Mouse (Mus musculus): ENCODE results near the gene Drd2. TPM values are rescaled to one million over a fixed set of nuclear protein-coding genes. Genes with fewer than 3 reads are reported as not detected.
A peak's percentile ranks its signal among the peaks of the same experiment; 100 is the strongest.

Gene Drd2
- 1 to 10 TPM in 1 of 2 experiments, under 1 TPM in 1; 0.81 to 1.1 TPM for total RNA-seq (2021)

DNA sequence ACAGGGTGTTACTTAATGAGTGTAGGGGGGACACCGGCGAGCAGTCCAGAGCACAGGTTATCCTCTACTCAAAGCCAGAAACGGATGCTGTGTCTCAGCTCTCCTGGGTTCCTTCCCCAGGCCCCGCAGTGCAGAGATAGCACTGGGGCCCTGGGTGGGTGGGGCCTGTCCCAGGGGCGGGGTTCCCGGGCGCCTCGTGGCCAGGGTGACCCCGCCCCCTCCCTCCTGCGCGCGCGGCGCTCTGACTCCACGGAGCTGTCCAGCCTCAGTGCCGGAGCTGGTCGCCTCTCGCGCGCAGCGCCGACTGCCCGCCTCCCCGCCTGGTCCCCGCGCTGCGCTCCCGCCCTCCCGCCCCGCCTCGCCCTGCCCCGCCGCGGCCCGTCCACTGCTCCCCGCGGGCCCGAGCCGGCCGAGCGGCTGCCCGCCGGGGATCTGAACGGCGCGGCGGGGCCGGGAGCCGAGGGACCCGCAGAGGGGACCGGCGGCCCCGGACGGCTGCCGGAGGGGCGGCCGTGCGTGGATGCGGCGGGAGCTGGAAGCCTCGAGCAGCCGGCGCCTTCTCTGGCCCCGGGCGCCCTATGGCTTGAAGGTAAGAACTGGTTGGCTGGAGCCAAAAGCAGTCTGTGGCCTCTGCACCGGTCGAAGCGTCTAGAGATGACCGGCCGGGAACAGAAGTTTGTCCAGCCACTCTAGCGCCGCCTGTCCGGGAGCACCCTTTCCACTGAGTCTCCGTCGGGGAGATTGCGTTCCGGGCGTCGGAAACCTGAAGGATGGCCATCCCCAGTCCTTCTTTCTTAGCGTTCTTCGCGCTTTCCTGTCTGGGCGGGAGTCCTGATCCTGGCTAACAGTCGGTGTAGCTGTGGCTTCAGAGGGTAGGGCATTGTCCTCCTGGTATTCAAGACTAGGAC, at the start of gene Drd2:
TSS of gene Drd2 (plus strand) at position 492 of the 908 bp plus-strand sequence.
- no peak for DNase-seq
- intact Hi-C loops (cut with DNase I): no loop called here

DNA sequence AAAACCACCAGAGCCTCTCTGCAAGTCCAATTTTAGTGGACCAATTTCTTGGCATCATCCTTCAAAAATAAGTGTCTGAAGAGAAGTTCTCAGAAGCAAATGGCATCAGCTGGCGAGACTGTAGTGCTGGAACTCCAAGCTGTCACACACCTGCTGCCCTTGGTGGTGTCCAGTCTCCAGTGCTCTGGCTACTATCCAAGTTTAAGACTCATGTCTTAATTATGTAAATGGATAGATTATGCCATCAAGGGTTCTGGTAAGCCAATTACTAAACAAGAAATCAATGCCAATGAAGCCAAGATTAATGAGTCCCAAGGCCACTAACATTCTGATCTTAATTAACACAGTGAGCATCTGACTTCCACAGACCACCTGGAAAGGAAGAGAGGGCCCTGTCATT, 45.3 kb upstream of the Drd2 start:
- intact Hi-C loops (cut with DNase I): no loop called here
- DNase-seq: no peak

DNA sequence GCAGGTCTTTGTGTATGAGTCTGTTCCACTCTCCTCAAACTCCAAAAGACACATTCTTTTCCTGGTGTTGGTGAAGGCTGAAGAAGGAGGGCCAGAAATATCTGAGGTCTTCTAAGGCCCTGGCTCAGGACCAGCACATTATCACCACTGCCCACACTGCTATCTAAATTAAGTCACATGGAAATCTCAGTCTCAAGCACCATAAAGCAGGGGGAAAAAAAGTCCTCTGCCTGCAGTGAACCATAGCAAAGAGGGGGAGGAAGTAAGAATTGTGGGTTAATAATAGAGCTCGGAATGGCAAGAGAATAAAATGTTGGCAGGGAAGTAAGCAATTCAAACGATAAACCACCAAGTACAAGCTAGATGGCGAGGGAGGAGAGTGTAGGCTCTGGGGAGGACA, 32.9 kb upstream of the Drd2 start:
- peak in 1 of 2 experiments; percentile 14 for DNase-seq
- intact Hi-C loops (cut with DNase I): no loop called here

DNA sequence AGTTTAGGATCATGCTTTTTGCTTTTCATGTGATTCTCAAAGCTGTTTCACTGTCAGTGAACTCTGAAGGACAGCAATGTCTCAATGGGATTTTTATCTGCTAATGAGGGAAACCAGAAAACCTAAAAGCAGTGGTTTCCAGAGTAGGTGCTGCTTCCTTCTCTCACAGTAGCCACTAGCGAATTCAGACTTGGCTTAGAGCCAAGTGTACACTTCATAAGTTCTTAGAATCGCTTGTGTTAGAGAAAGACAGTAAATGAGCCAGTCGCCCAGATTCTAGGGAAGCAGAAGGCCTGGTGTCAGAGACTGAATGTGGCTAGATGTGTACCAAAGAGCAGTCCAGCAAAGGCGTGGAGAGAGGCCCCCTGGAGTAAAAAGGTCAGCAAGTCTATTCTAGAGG, 29.6 kb upstream of the Drd2 start:
- intact Hi-C loops (cut with DNase I): no loop called here
- peak in 1 of 2 experiments; percentile 2 for DNase-seq

DNA sequence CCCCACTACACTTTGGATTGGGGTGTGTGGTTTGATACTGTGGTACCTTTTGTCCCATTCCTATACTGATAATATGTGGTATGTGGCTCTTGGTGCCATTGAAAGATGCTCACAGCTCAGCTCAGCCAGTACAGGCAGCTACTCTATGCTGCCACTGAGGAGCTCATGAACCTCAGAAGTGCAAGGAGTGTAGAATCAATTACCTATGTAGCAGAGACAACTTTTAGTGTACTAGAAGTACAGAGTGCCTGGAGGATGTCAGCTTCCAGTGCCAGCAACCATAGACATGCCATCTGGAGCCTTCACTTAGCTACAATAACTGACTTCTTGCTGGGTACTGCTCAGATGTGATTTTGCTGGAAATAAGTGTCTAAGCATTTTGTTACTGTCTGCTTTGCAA, 21.8 kb upstream of the Drd2 start:
- intact Hi-C loops (cut with DNase I): no loop called here
- no peak for DNase-seq

DNA sequence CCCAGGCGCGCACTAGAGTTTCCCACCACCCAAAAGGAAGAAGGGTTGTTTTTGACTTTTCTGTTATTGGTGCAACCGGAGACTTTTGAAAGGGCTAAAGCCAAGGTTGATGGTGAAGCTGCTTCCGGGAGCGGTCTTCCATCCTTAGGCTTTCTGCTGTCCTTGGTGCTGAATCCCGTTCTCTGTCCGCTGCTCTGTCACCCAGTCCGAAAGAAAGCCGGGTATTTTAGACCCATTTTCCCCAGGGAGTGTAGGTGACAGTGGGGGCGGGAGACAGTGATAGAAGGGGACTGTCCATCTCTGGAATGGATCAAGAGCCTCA, 578 bp downstream of the Drd2 start:
- DNase-seq: peak; percentile 7 to 25

DNA sequence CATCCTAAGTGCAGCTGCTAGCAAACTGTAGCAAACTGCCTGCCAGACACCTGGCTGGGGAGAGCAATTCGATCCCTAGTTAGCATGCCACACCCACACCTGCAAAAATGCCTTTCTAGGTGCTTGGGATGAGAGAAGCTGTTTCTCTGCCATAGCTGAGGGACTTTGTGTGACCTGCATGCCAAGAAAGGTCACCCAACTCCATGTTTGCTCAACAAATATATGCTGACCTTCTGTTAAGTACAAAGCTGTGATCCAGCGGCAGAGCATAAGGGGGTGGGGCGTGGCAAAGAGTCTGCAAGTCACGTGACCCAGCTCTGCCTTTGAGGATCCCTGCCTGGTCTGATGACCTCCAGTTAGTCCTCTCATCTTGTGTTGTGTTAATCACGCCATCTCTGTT, 25.3 kb downstream of the Drd2 start:
- intact Hi-C loops (cut with DNase I): no loop called here
- DNase-seq: no peak

More for the DNA sequence above, 578 bp downstream of the Drd2 start:
- intact Hi-C loops (cut with DNase I): no loop called here

DNA sequence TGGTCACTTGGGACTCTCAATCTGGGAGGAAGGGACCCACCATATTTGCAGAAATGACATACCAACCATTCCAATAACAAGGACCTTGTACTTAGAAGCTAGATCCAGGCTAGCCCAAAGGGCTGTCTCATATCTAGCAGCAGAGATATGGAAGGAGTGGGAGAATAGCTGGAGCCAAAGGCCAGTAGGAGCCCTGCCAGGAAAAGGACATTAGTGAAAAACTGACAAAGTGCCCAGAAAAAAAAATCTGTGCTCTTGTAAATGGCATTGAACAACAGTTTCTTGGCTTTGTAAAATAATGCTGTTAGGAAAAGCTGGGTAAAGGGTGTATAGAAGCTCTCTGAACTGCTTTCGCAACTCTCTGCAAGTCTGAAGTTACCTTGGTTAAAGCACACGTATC, 33.5 kb downstream of the Drd2 start:
- intact Hi-C loops (cut with DNase I): no loop called here
- DNase-seq: no peak

DNA sequence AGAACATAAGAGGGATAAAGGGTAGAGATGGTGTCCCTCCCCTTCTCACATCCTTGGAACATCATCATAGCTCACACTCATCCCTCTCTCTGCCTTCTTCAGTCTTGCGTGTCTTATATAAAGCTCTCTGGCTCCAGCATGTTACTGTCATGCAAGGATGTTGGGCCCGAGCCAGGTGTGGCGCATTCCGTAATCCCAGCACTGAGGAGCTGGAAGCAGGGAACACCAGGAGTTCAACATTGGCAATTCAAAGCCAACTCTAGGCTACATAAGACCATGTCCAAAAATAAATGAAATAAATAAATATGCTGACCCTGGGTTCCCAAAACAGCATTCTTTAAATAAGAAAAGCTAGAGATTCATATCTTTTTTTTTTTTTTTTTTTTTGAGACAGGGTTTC, 39.5 kb downstream of the Drd2 start:
- intact Hi-C loops (cut with DNase I): no loop called here
- DNase-seq: no peak

DNA sequence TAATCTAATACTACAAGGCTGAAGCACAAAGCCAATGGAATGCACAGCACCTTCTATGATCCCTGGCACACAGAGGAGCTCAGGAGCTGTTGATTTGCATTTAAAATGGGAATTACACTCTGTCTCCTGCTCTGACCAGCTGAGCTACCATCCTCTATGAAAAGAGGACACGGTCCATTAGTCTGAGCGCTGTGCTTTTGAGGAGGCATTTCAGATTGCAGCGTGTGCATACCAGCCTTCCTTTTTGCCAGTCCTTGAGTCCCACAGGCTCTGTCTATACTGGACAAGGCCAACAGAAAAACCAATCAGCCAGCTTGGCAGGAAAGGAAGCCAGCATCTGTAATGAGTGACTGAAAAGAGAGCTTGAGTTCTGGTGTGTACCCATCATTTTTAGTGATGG, 43.6 kb downstream of the Drd2 start:
- DNase-seq: no peak
- intact Hi-C loops (cut with DNase I): no loop called here

DNA sequence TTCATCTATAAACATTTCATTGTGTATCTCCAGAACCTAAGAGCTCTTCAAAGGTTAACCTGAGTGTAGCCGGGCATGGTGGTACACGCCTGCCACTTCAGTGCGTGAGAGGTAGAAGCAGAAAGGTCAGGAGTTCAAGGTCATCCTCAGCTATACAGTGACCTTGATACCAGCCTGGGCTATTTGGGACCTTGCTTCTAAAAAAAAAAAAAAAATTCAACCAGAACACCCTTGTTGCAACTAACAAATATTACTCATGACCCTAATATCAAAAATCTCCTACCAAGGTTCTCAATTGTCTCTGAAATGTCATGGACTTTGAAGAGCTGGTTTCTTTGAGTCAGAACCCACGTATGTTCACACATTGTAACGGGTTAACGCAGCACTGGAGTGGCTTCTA, 44.4 kb downstream of the Drd2 start:
- no peak for DNase-seq
- intact Hi-C loops (cut with DNase I): no loop called here

DNA sequence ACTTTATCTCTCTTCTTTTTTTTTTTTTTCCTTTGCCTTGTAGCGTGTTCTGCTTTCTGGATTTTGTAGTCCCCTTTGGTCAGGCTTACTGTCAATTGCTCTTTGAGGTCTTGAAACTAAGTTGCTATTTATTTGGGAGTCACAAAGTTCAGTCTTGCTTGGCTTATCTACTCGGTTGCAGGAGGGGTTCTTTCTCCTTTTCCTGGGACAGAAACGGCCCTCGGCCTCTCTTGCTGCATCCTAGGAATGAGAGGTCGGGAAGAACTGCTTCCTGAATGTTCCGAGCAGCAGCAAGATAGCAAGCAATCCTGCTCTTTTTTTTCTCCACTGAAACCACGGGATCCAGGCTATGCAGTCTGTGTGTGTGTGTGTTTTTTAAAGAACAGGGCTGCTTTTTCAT, 44.9 kb downstream of the Drd2 start:
- intact Hi-C loops (cut with DNase I): no loop called here
- peak in 1 of 2 experiments; percentile 39 for DNase-seq

DNA sequence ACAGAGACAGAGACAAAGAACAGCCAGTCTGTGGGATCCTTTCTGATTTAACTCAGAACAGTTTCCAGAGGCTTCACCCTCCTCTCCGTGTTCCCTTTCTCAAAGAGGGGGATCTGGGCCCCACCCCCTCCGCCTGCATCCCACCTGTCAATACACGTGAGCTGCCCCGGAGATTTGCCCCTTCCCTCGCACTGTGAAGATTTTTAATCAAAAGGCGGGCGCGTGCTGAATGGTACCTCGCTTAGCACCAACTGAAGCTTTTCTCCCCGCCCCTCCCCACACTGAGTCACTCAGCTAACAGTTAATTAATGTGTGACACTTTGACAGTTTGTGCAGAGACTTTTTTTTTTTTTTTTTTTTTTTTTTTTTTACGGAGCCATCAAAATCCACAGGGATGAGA, 45.7 kb downstream of the Drd2 start:
- DNase-seq: no peak
- intact Hi-C loops (cut with DNase I): no loop called here

DNA sequence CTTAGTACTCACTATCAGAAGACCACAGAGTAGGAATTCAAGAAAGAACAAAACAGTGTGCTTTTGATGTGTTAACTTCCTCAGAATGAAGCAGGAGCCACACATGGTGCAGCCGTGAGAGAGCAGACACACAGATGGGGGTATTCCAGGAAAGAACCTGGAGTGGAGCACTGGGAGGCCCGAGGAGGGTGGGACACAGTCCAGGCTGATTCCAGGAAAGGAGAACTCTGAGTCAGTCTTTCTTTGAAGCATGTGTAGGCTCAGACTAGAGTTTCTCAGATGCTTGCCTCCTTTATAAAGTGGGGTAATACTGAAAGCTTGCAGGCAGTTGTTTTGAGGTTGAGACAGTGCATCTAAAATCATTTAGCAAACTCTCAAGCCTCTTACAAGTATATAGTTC, 51.8 kb downstream of the Drd2 start:
- no peak for DNase-seq
- intact Hi-C loops (cut with DNase I): no loop called here

DNA sequence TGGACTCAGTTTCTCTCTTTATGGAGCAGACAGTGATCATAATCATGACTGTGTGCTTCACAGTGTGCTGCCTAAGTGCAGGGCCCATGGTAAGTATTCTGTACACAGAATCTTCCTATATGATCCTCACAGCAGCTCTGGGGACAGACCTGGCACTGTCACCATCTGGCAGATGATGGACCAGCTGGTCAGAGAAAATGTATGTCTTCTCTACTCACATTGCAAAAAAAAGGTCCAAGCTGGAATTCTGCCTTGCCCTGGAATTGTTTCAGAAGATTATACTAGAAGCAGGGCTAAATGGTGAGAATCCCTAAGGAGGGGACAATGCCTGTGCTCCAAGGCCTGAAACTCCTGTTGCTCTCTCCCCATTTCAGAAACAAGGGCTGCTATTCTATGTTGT, 55.6 kb downstream of the Drd2 start:
- intact Hi-C loops (cut with DNase I): no loop called here

DNA sequence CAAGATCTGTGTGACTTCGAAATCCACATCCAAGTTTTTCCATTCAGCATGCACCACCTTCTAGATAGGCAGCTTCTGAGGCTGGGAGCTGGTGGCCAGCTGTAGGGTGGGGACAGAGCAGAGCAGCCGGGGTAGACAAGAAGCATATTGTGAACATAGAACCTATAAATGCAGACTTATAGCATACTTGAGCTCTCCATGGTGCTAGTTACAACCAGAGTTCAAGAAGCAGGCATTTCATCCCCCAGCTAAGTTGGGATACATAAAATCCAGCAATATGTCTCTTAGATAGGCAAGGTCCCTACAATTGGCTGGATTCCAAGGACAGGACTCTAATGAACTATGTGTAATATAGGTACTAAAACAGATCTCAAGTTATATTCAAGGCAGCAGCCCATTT, 63.3 kb downstream of the Drd2 start:
- no peak for DNase-seq
- intact Hi-C loops (cut with DNase I): no loop called here

More for the DNA sequence above, 55.6 kb downstream of the Drd2 start:
- DNase-seq: no peak

DNA sequence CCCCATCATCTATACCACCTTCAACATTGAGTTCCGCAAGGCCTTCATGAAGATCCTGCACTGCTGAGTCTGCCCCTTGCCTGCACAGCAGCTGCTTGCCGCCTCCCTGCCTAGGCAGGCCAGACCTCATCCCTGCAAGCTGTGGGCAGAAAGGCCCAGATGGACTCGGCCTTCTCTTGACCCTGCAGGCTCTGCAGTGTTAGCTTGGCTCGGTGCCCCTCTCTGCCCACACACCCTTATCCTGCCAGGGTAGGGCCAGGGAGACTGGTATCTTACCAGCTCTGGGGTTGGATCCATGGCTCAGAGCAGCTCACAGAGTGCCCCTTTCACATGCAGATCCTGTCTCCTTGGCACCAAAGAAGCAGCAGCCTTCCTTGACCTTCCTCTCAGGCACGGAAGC, 66.6 kb downstream of the Drd2 start:
- DNase-seq: no peak
- intact Hi-C loops (cut with DNase I): no loop called here

DNA sequence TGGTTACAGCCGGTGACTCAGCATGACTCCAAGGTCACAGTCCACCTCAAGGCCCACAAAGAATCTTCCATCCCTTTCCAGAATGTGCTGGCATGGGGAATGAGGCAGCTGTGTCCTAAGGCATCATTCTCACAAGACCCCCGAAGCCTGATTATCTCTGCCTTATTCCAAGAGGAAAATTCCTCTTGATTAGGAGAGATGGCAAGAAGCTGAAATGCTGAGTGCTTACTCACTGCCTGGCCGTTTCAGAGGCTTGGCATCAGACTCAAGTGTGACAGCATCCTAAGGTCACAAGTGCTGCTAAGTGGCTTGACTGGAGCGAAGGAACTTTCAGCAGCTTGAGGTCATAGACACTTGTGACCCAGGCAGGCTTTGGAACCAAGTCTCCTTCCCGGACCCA, 70.2 kb downstream of the Drd2 start:
- intact Hi-C loops (cut with DNase I): no loop called here
- DNase-seq: no peak

DNA sequence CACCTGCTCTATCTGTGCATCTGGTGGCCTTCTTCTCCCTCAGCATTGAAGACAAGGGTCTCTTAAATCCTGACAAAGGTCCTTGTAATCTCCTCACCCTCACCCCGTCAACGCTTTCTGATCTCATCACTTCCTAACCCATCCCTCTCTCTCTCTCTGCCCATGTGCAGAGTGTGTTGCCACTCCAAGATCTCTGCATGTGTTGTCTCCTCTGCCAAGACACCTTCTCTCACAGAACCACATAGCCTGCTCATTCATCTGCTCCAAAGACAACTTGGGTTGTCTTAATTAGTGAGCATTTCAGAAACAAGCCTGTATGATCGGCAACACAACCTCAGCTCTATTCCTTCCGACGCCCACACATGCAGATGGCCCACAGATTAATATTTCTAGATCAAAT, 83.4 kb downstream of the Drd2 start:
- DNase-seq: no peak
- intact Hi-C loops (cut with DNase I): no loop called here

DNA sequence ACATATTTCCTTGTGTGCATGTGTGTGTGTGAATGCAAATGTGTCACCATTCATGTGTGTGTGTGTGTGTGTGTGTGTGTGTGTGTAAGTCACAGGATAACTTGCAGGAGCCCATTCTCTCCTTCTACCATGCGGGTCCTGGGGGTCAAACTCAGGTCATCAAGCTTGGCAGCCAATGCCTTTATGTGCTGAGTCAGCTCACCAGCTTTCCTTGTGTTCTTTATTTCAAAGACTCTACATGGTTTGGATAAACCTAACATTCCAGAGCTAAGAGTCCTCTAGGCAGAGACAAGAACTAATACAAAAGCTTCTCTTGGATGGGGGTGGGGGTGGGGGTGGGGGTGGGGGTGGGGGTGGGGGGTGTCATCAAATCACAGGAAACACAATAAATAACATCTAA, 85.2 kb downstream of the Drd2 start:
- intact Hi-C loops (cut with DNase I): no loop called here
- no peak for DNase-seq

DNA sequence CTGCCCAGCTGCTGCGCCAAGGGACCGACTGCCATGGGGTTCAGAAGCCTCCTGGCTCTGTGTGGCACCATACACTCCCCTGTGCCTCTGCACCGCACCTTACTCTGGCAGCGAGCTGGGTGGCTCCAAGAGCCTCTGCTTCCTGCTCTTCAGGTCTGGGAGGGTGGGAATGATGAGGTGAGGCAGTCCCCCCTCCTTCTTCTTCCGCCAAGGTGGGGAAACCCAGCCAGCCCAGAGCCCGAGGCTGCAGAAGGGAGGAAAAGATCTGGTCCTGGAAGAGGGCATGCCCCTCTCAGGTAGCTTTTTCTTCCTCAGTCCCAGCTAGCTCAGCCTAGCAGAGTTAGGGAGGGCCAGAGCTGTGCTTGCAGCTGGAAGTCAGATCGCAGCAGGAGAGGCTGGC, 86.5 kb downstream of the Drd2 start, which contains the start of gene Ankk1:
TSS of gene Ankk1 (minus strand) at position 101 of the 400 bp plus-strand sequence.
- intact Hi-C loops (cut with DNase I): no loop called here
- no peak for DNase-seq

DNA sequence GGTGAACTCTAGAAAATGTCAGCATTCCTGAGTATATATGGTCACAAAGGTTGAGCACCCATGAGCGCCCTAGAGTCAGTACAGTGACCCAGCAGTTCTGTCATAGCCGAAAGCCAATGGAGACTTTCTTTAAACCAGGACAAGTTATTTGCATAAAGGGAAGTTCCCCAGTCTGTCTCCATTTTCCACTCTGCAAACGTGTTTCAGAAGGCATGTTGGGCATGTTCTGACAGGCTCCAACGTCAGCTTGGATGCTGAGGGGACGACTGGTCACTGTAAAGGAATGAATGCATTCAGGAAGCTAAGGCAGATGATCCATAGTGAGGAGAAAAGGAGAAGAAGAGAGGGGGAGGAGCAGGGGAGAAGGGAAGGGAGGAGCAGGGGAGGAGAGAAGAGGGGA, 87.1 kb downstream of the Drd2 start:
- DNase-seq: no peak
- intact Hi-C loops (cut with DNase I): no loop called here

DNA sequence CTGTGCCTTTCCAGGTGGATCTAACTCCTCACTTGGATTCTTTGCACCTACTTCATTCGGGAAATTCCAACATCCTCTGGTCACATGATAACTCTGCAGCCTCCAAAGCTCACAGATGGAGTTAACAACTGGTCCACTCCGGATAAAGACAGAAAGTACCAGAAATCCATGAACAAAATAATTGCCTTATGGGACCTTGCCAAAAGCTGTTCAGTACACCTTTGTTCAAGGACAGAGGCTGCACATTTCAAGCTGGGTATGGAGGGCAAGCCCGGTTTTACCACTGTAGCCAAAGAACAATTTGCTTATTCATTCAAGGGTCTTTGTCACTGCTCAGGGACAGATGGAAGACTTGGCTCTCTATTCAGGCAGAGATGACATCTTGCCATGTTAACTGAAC, 102.2 kb downstream of the Drd2 start:
- DNase-seq: no peak
- intact Hi-C loops (cut with DNase I): no loop called here

All from heart, postnatal 36 days (tissue).